Mouse (Mus musculus) brown adipose tissue, adult 24 weeks (tissue): ENCODE data around the gene Celf5. TPM values are rescaled to one million over a fixed set of nuclear protein-coding genes. Genes with fewer than 3 reads are reported as not detected.

Source experiments
- H3K27ac ChIP-seq: fragments of 200-500 bp; replicated peaks from 2 replicates; pipeline ENCODE4 v1.5.1; 2012; ENCODE audit warnings: low read depth, mild to moderate bottlenecking, low read length
- H3K4me1 ChIP-seq: fragments of 200-500 bp; 2 replicates; pipeline ENCODE4 v1.6.1; 2012; ENCODE audit warnings: low read length, mixed read lengths; ENCODE audit not compliant: control insufficient read depth, insufficient read depth, insufficient read length
- H3K4me3 ChIP-seq: fragments of 200-500 bp; 2 replicates; pipeline ENCODE4 v1.5.1; 2012; ENCODE audit warnings: low read depth, mild to moderate bottlenecking, low read length, moderate library complexity; ENCODE audit not compliant: insufficient read depth
- polyA plus RNA-seq: library from polyadenylated mRNA; stranded (reverse); fragments of >200 nt; gene quantifications from 2 replicates; pipeline ENCODE4 v1.2.4, GENCODE M21; 2012; ENCODE audit not compliant: missing spikeins, insufficient read depth, insufficient read length

The Celf5 gene
- polyA plus RNA-seq, 1 experiment, result 0.63 TPM

- Histone ChIP-seq H3K4me1 (peaks cover 72% of the 10 kb centered on the region), H3K4me3 (no peak overlapping the region), H3K27ac (peak overlapping the region; percentile 93)
Observed at GRCm38 (mm10) chr10:81414682-81415081, 67.8 kb downstream of the Celf5 start.

DNA sequence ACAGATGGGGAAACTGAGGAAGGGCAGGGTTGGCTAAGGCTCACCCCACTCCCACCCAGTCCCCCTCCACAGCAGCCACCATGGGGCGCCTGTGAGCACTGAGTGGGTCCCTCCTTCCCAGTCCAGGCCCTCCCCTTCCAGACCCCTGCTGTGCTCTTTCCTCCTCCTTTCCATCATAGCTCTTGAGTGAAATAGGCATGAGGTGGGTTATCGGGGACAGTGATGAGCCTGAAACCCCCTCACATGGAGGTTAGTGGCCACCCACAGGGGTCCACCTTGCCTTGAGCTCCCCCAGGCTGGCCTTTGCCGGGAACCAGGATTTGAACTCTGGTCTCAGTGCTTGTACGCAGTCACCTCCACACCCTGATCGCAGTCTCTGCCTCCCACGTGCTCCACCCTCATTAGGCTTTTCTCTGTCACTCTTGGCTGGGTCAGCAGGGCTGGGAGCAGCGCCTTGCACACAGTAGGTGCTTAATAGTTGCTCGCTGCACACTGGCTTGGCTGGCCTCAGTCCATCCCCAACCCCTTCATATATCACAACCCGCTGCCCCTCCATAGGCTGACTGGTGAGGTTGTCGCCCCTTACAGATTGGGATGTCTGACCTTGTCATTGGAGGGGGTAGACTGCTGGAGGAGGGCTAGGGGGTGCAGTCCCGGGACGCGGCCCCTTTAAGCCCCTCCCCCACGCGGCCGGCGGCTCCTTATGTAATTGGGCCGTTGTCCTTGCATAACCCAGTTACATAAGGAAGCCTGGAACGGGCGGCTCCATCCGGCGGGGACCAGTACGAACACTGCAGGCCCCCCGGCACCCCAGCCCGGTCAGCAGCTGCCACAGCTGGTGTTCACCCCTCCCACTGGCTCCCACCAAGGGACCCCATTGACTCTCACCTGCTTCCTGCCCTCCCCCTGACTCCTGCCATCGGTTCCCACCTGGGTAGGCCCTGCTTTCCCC lies 68.9 kb downstream of the Celf5 start:
- Histone ChIP-seq H3K4me1 (peaks cover 64% of the 10 kb centered on the region), H3K27ac (peak overlapping the region; percentile 93), H3K4me3 (peak overlapping the region; percentile 48)

- H3K4me3 ChIP-seq, result peak overlapping the region; percentile 4; the same call in 1 of the 2 replicates
- peaks cover 67% of the 10 kb centered on the region for H3K4me1 ChIP-seq
- H3K27ac ChIP-seq, result peak overlapping the region; percentile 89
Observed at GRCm38 (mm10) chr10:81412586-81413309, 69.8 kb downstream of the Celf5 start.

DNA sequence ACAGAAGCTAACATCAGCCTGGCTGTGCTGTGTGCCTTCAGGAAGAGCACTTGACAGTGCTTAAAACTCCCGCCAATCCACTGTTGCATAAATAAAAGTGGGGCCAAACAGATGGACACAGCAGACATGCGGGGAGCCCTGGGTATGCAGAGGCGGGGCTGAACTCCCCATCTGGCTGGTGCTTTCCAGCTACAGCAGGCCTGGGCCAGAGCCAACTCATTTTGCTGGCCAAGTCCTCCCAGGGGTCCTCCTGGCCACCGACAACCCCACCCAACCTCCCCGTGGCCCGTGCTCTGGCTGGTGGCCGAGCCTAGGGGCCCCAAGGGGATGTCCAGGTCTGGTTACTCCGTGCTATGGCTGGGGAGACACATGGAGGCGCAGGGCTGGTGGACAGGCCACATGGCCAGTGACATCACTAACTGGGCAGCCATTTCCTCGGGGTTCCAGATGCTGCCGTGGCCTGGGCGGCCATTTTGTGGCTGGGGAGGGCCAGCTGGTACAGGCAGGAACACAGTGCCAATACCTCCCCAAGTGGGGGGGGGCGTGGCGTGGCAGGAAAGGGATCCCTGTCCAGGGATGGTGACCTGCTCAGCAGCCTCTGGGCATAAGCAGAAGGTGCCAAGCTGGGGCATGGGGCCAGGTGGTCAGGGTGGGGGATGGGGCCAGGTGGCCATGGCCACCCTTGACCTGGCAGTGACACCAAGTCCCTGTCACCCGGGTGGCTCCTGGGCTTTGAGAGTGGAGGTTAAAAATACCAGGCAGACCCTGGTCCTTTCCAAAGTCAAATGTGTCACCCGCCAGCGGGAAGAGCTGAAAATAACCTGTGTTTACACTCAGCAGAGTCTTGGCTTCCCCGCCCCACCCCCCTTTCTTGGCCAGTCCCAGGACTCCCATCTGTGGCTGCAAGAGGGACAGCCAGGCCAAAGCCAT lies 70.8 kb downstream of the Celf5 start:
- H3K4me3 ChIP-seq, result no peak overlapping the region; the same call in 1 of the 2 replicates
- peaks cover 64% of the 10 kb centered on the region for H3K4me1 ChIP-seq
- peak overlapping the region; percentile 89 for H3K27ac ChIP-seq

DNA sequence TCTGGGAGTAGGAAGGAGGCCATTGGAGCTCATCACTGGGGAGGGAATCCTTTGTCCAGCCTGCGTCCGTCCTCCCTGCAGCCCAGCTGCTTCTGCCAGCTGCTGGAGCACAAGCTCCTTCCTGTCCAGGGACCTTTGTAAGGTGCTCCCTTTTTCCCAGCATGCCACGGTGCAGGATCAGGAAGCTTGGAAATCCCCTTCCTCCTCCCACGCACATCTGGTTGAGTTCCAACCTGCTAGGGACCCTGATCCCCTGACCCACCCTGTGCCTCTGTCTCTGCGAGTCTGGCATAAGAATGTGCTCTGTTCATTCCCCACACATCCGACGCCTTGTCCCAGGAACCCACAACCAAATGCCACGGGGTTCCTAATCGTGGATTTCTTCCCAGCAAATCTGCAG lies 71.5 kb downstream of the Celf5 start:
- Histone ChIP-seq H3K27ac (peak overlapping the region; percentile 89), H3K4me3 (no peak overlapping the region), H3K4me1 (peaks cover 63% of the 10 kb centered on the region)

DNA sequence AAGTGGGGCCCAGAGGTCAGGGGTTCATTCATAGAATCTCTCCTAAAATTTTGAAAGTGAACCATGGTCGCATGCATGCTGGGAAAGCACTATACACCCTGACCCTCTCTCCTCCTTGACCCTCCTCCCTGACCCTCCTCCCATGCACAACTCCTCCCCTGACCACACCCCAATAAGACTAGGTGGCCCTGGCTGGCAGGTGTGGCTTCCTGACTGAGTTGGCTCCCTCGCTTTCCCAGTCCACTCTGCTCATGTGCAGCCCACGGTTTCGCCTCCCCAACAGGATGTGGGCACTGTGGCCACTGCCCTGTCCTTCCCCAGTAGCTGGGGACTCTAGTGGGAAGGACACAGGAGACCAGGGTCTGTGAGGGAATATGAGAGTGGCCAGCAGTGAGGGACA lies 72.2 kb downstream of the Celf5 start:
- no peak overlapping the region for H3K4me3 ChIP-seq
- peak overlapping the region; percentile 64 for H3K27ac ChIP-seq
- peaks cover 61% of the 10 kb centered on the region for H3K4me1 ChIP-seq

GRCm38 (mm10) chr10:81409330-81409729 lies 73.2 kb downstream of the Celf5 start:
- peaks cover 54% of the 10 kb centered on the region for H3K4me1 ChIP-seq
- peak overlapping the region; percentile 64 for H3K27ac ChIP-seq
- H3K4me3 ChIP-seq, result no peak overlapping the region

Other genes starting within 250 kb of the Celf5 start
- 0.32 and 1.2 TPM in 2 replicates for gene Zfr2, start 249.6 kb downstream of the Celf5 start, polyA plus RNA-seq
- not detected in 2 replicates for gene Matk, start 229.8 kb downstream of the Celf5 start, polyA plus RNA-seq
- 122 and 144 TPM in 2 replicates for gene Mrpl54, start 215.8 kb downstream of the Celf5 start, polyA plus RNA-seq
- 59.5 and 82.7 TPM in 2 replicates for gene Apba3, start 215.7 kb downstream of the Celf5 start, polyA plus RNA-seq
- 1.6 TPM in 1 of 2 replicates, not detected in the other for gene Tjp3, start 191.1 kb downstream of the Celf5 start, polyA plus RNA-seq
- gene Pip5k1c, start 189.7 kb downstream of the Celf5 start, polyA plus RNA-seq, result 10.6 and 12.4 TPM in 2 replicates
- gene Cactin, start 161.6 kb downstream of the Celf5 start, polyA plus RNA-seq, result 8.4 and 9.6 TPM in 2 replicates
- gene Tbxa2r, start 154.0 kb downstream of the Celf5 start, polyA plus RNA-seq, result not detected in 2 replicates
- gene Gipc3, start 139.4 kb downstream of the Celf5 start, polyA plus RNA-seq, result 1.0 TPM in 1 of 2 replicates, not detected in the other
- gene Hmg20b, start 132.2 kb downstream of the Celf5 start, polyA plus RNA-seq, result 66.1 and 78.7 TPM in 2 replicates
- gene Mfsd12, start 125.2 kb downstream of the Celf5 start, polyA plus RNA-seq, result 8.3 and 11.5 TPM in 2 replicates
- gene 4930404N11Rik, start 116.9 kb downstream of the Celf5 start, polyA plus RNA-seq, result not detected in 2 replicates
- gene Fzr1, start 104.2 kb downstream of the Celf5 start, polyA plus RNA-seq, result 9.3 and 10.3 TPM in 2 replicates
- gene Dohh, start 98.3 kb downstream of the Celf5 start, polyA plus RNA-seq, result 25.1 and 35.9 TPM in 2 replicates
- gene Gm48551, start 98.2 kb downstream of the Celf5 start, polyA plus RNA-seq, result 2.4 TPM in 1 of 2 replicates, not detected in the other
- gene Gm48552, start 93.7 kb downstream of the Celf5 start, polyA plus RNA-seq, result not detected in 2 replicates
- 1.9 and 5.3 TPM in 2 replicates for gene Smim24, start 89.7 kb downstream of the Celf5 start, polyA plus RNA-seq
- 40.9 and 42.9 TPM in 2 replicates for gene Nfic, start 27.1 kb downstream of the Celf5 start, polyA plus RNA-seq
- gene Ncln, start 13.7 kb upstream of the Celf5 start, polyA plus RNA-seq, result 13.9 and 17.9 TPM in 2 replicates
- gene S1pr4, start 17.4 kb upstream of the Celf5 start, polyA plus RNA-seq, result 0.71 and 0.79 TPM in 2 replicates
- not detected in 2 replicates for gene Gna15, start 41.5 kb upstream of the Celf5 start, polyA plus RNA-seq
- 34.1 and 41.1 TPM in 2 replicates for gene Gna11, start 62.5 kb upstream of the Celf5 start, polyA plus RNA-seq
- 679 and 754 TPM in 2 replicates for gene Aes, start 76.8 kb upstream of the Celf5 start, polyA plus RNA-seq
- 3.2 and 4.8 TPM in 2 replicates for gene Tle2, start 91.9 kb upstream of the Celf5 start, polyA plus RNA-seq
- 3.3 TPM in 1 of 2 replicates, not detected in the other for gene Tle6, start 118.4 kb upstream of the Celf5 start, polyA plus RNA-seq
- 4.1 and 8.7 TPM in 2 replicates for gene BC025920, start 123.6 kb upstream of the Celf5 start, polyA plus RNA-seq
- gene Sirt6, start 145.1 kb upstream of the Celf5 start, polyA plus RNA-seq, result 3.2 and 4.5 TPM in 2 replicates
- 12.6 and 12.9 TPM in 2 replicates for gene Ankrd24, start 145.8 kb upstream of the Celf5 start, polyA plus RNA-seq
- gene Gm10778, start 166.3 kb upstream of the Celf5 start, polyA plus RNA-seq, result 1.0 and 1.5 TPM in 2 replicates
- 2.6 TPM in 1 of 2 replicates, not detected in the other for gene Zfp433, start 222.1 kb upstream of the Celf5 start, polyA plus RNA-seq